Mouse (Mus musculus): Measurements from ENCODE around the gene Polr3gl. TPM values are rescaled to one million over a fixed set of nuclear protein-coding genes. Genes with fewer than 3 reads are reported as not detected.

The Polr3gl gene
- polyA plus RNA-seq, 1 experiment from 2014 or later, result 8.0 TPM

- 24% methylated on average over 6 of the region's 6 CpGs for WGBS
- ATAC-seq (no peak), DNase-seq (ENCODE audit: low spot score) (peak; percentile 41)
- peak overlapping the region; percentile 48; the same call in 1 of the 2 replicates for H3K4me3 ChIP-seq (ENCODE audit: low read depth, low read length)
- H3K27ac ChIP-seq (ENCODE audit: low read depth, low read length), result 0 out of 2 replicates have a peak overlapping the region, but pooled peaks have one; percentile 39
- H3K9ac ChIP-seq (ENCODE audit: low read length), result 0 out of 2 replicates have a peak overlapping the region, but pooled peaks have one; percentile 13
- H3K4me1 ChIP-seq (ENCODE audit: control insufficient read depth, insufficient read depth, low read length), result peaks cover 38% of the 10 kb centered on the region
- H3K27me3 ChIP-seq (replicated peaks; ENCODE audit: control insufficient read depth, insufficient read depth, low read length), result no peaks in the 10 kb centered on the region
- H3K36me3 ChIP-seq (ENCODE audit: control insufficient read depth, insufficient read depth, low read length), result no peaks in the 10 kb centered on the region
- H3K9me3 ChIP-seq (replicated peaks; ENCODE audit: control insufficient read depth, low read length), result no peaks in the 10 kb centered on the region
- H3K4me2 ChIP-seq (ENCODE audit: low read length), result peak overlapping the region; percentile 99
These were observed 1.7 kb upstream of the Polr3gl start for GRCm38 (mm10) chr3:96595661-96596060.

GRCm38 (mm10) chr3:96594851-96595250 lies 870 bp upstream of the Polr3gl start:
- Histone ChIP-seq H3K4me1 (ENCODE audit: control insufficient read depth, insufficient read depth, low read length) (peaks cover 34% of the 10 kb centered on the region), H3K4me3 (ENCODE audit: low read depth, low read length) (no peak overlapping the region)

GRCm38 (mm10) chr3:96593374-96593773 lies 607 bp downstream of the Polr3gl start:
- peak overlapping the region; percentile 55 for H3K4me3 ChIP-seq (ENCODE audit: low read depth, low read length)
- no peaks in the 10 kb centered on the region for H3K9me3 ChIP-seq (replicated peaks; ENCODE audit: control insufficient read depth, low read length)
- H3K27ac ChIP-seq (ENCODE audit: low read depth, low read length), result peak overlapping the region; percentile 49
- WGBS, result under 1% methylated on average over 10 of the region's 10 CpGs
- peaks cover 29% of the 10 kb centered on the region for H3K4me1 ChIP-seq (ENCODE audit: control insufficient read depth, insufficient read depth, low read length)
- ATAC-seq, result no peak
- no peaks in the 10 kb centered on the region for H3K27me3 ChIP-seq (replicated peaks; ENCODE audit: control insufficient read depth, insufficient read depth, low read length)
- peak; percentile 46 for DNase-seq (ENCODE audit: low spot score)
- H3K9ac ChIP-seq (ENCODE audit: low read length), result peak overlapping the region; percentile 70
- peak overlapping the region; percentile 81 for H3K4me2 ChIP-seq (ENCODE audit: low read length)
- H3K36me3 ChIP-seq (ENCODE audit: control insufficient read depth, insufficient read depth, low read length), result no peaks in the 10 kb centered on the region

More at GRCm38 (mm10) chr3:96594851-96595250, 870 bp upstream of the Polr3gl start:
- H3K9me3 ChIP-seq (replicated peaks; ENCODE audit: control insufficient read depth, low read length), result no peaks in the 10 kb centered on the region
- ATAC-seq (no peak), DNase-seq (ENCODE audit: low spot score) (no peak)
- H3K27ac ChIP-seq (ENCODE audit: low read depth, low read length), result no peak overlapping the region
- no peak overlapping the region for H3K9ac ChIP-seq (ENCODE audit: low read length)
- WGBS, result 85% methylated on average over 5 of the region's 5 CpGs
- H3K4me2 ChIP-seq (ENCODE audit: low read length), result 0 out of 2 replicates have a peak overlapping the region, but pooled peaks have one; percentile 5
- no peaks in the 10 kb centered on the region for H3K36me3 ChIP-seq (ENCODE audit: control insufficient read depth, insufficient read depth, low read length)
- no peaks in the 10 kb centered on the region for H3K27me3 ChIP-seq (replicated peaks; ENCODE audit: control insufficient read depth, insufficient read depth, low read length)

GRCm38 (mm10) chr3:96590657-96591056 lies 3.3 kb downstream of the Polr3gl start:
- Histone ChIP-seq H3K9ac (ENCODE audit: low read length) (no peak overlapping the region), H3K36me3 (ENCODE audit: control insufficient read depth, insufficient read depth, low read length) (no peaks in the 10 kb centered on the region), H3K9me3 (replicated peaks; ENCODE audit: control insufficient read depth, low read length) (0 out of 2 replicates have a peak, but pooled peaks cover 4% of the 10 kb centered on the region), H3K4me1 (ENCODE audit: control insufficient read depth, insufficient read depth, low read length) (peaks cover 11% of the 10 kb centered on the region), H3K27ac (ENCODE audit: low read depth, low read length) (no peak overlapping the region), H3K4me3 (ENCODE audit: low read depth, low read length) (no peak overlapping the region), H3K4me2 (ENCODE audit: low read length) (no peak overlapping the region), H3K27me3 (replicated peaks; ENCODE audit: control insufficient read depth, insufficient read depth, low read length) (no peaks in the 10 kb centered on the region)
- ATAC-seq, result no peak
- DNase-seq (ENCODE audit: low spot score), result no peak
- 81% methylated on average over 4 of the region's 4 CpGs for WGBS

- Histone ChIP-seq H3K9me3 (replicated peaks; ENCODE audit: control insufficient read depth, low read length) (0 out of 2 replicates have a peak, but pooled peaks cover 4% of the 10 kb centered on the region), H3K9ac (ENCODE audit: low read length) (no peak overlapping the region), H3K36me3 (ENCODE audit: control insufficient read depth, insufficient read depth, low read length) (no peaks in the 10 kb centered on the region), H3K27ac (ENCODE audit: low read depth, low read length) (no peak overlapping the region), H3K4me1 (ENCODE audit: control insufficient read depth, insufficient read depth, low read length) (no peaks in the 10 kb centered on the region), H3K4me3 (ENCODE audit: low read depth, low read length) (no peak overlapping the region), H3K4me2 (ENCODE audit: low read length) (no peak overlapping the region), H3K27me3 (replicated peaks; ENCODE audit: control insufficient read depth, insufficient read depth, low read length) (no peaks in the 10 kb centered on the region)
- ATAC-seq (no peak), DNase-seq (ENCODE audit: low spot score) (no peak)
- 87% methylated on average over 5 of the region's 5 CpGs for WGBS
These were observed 10.6 kb downstream of the Polr3gl start for GRCm38 (mm10) chr3:96583386-96583785.

GRCm38 (mm10) chr3:96581771-96582515 lies 12.0 kb downstream of the Polr3gl start:
- H3K4me2 ChIP-seq (ENCODE audit: low read length), result no peak overlapping the region
- H3K27me3 ChIP-seq (replicated peaks; ENCODE audit: control insufficient read depth, insufficient read depth, low read length), result no peaks in the 10 kb centered on the region
- DNase-seq (ENCODE audit: low spot score), result no peak
- ATAC-seq, result no peak
- no peaks in the 10 kb centered on the region for H3K36me3 ChIP-seq (ENCODE audit: control insufficient read depth, insufficient read depth, low read length)
- no peaks in the 10 kb centered on the region; the same call in 1 of the 2 replicates for H3K4me1 ChIP-seq (ENCODE audit: control insufficient read depth, insufficient read depth, low read length)
- 83% methylated on average over 16 of the region's 16 CpGs for WGBS
- H3K4me3 ChIP-seq (ENCODE audit: low read depth, low read length), result no peak overlapping the region
- no peak overlapping the region for H3K9ac ChIP-seq (ENCODE audit: low read length)
- no peaks in the 10 kb centered on the region for H3K9me3 ChIP-seq (replicated peaks; ENCODE audit: control insufficient read depth, low read length)
- no peak overlapping the region for H3K27ac ChIP-seq (ENCODE audit: low read depth, low read length)

GRCm38 (mm10) chr3:96581141-96581540 lies 12.8 kb downstream of the Polr3gl start:
- no peak overlapping the region for H3K27ac ChIP-seq (ENCODE audit: low read depth, low read length)
- H3K27me3 ChIP-seq (replicated peaks; ENCODE audit: control insufficient read depth, insufficient read depth, low read length), result no peaks in the 10 kb centered on the region
- ATAC-seq, result no peak
- H3K4me2 ChIP-seq (ENCODE audit: low read length), result no peak overlapping the region
- no peak overlapping the region for H3K4me3 ChIP-seq (ENCODE audit: low read depth, low read length)
- DNase-seq (ENCODE audit: low spot score), result no peak
- H3K36me3 ChIP-seq (ENCODE audit: control insufficient read depth, insufficient read depth, low read length), result no peaks in the 10 kb centered on the region
- 45% methylated on average over 6 of the region's 6 CpGs for WGBS
- H3K9me3 ChIP-seq (replicated peaks; ENCODE audit: control insufficient read depth, low read length), result no peaks in the 10 kb centered on the region
- H3K9ac ChIP-seq (ENCODE audit: low read length), result no peak overlapping the region
- H3K4me1 ChIP-seq (ENCODE audit: control insufficient read depth, insufficient read depth, low read length), result peaks cover 4% of the 10 kb centered on the region; the same call in 1 of the 2 replicates

- Histone ChIP-seq H3K9me3 (replicated peaks; ENCODE audit: control insufficient read depth, low read length) (no peaks in the 10 kb centered on the region), H3K4me3 (ENCODE audit: low read depth, low read length) (peak overlapping the region; percentile 20), H3K36me3 (ENCODE audit: control insufficient read depth, insufficient read depth, low read length) (no peaks in the 10 kb centered on the region), H3K4me2 (ENCODE audit: low read length) (peak overlapping the region; percentile 53), H3K27me3 (replicated peaks; ENCODE audit: control insufficient read depth, insufficient read depth, low read length) (no peaks in the 10 kb centered on the region), H3K4me1 (ENCODE audit: control insufficient read depth, insufficient read depth, low read length) (peaks cover 4% of the 10 kb centered on the region; the same call in 1 of the 2 replicates), H3K27ac (ENCODE audit: low read depth, low read length) (no peak overlapping the region), H3K9ac (ENCODE audit: low read length) (peak overlapping the region; percentile 60)
- WGBS, result 13% methylated on average over 16 of the region's 16 CpGs
- peak; percentile 87 for ATAC-seq
- DNase-seq (ENCODE audit: low spot score), result peak; percentile 94
These were observed 14.0 kb downstream of the Polr3gl start for GRCm38 (mm10) chr3:96579885-96580454.

Measured in forebrain, embryonic 14.5 days (tissue).